Mouse (Mus musculus) cerebellum, adult 2 months (tissue): Measurements from ENCODE around the gene Bcl2a1a. TPM values are rescaled to one million over a fixed set of nuclear protein-coding genes. Genes with fewer than 3 reads are reported as not detected.
"Not testable (repeated sequence)": the region's sequence is repeated elsewhere in the genome, so short reads cannot be mapped to it uniquely, and the experiment has no call there.

Experiments
- DNase-seq, 2 experiments: peaks; one replicate each; pipeline ENCODE4 v3.0.0; 2021
- H3K27ac ChIP-seq: fragments of 200-500 bp; 2 replicates; pipeline ENCODE4 v1.5.1; 2012; ENCODE audit warnings: low read length, control low read depth, inconsistent platforms; ENCODE audit not compliant: insufficient read depth
- H3K27me3 ChIP-seq: fragments of 200-500 bp; 2 replicates; pipeline ENCODE4 v1.6.1; 2012; ENCODE audit warnings: inconsistent platforms, mild to moderate bottlenecking, low read length, moderate library complexity; ENCODE audit not compliant: control insufficient read depth, insufficient read depth
- H3K4me1 ChIP-seq: fragments of 200-500 bp; 2 replicates; pipeline ENCODE4 v1.6.1; 2011; ENCODE audit warnings: low read length; ENCODE audit not compliant: control insufficient read depth, insufficient read depth
- H3K4me3 ChIP-seq: fragments of 200-500 bp; replicated peaks from 2 replicates; pipeline ENCODE3; 2011; ENCODE audit warnings: mild to moderate bottlenecking, low read depth, low read length, control low read depth; ENCODE audit not compliant: insufficient read depth
- polyA plus RNA-seq: library from polyadenylated mRNA; depleted of rRNA; stranded (reverse); fragments of >200 nt; gene quantifications from 2 replicates; pipeline ENCODE4 v1.2.3, GENCODE M21; 2012; rRNA removed

Bcl2a1a gene
- polyA plus RNA-seq, 1 experiment: 0.16 TPM

- H3K27me3 ChIP-seq, H3K4me1 ChIP-seq, H3K27ac ChIP-seq, H3K4me3 ChIP-seq, DNase-seq: not testable (repeated sequence)
Observed at GRCm38 (mm10) chr9:89001541-89001940, 44.8 kb downstream of the Bcl2a1a start.

Other genes with a start within 250 kb of the Bcl2a1a start
- 38.1 and 38.6 TPM in 2 replicates for gene Mthfsl, start 236.6 kb upstream of the Bcl2a1a start, polyA plus RNA-seq
- 0.15 TPM in 1 of 2 replicates, not detected in the other for gene Bcl2a1d, start 225.0 kb upstream of the Bcl2a1a start, polyA plus RNA-seq
- gene Trim43c, start 117.7 kb upstream of the Bcl2a1a start, polyA plus RNA-seq: not detected in 2 replicates
- gene Trim43b, start 135.9 kb downstream of the Bcl2a1a start, polyA plus RNA-seq: not detected in 2 replicates
- gene Bcl2a1b, start 242.3 kb downstream of the Bcl2a1a start, polyA plus RNA-seq: 0.69 and 0.87 TPM in 2 replicates
- not detected in 2 replicates for gene Gm29094, start 242.5 kb downstream of the Bcl2a1a start, polyA plus RNA-seq